Mouse (Mus musculus) heart, postnatal 0 days (tissue): ENCODE data around the gene Bag2. TPM values are rescaled to one million over a fixed set of nuclear protein-coding genes. Genes with fewer than 3 reads are reported as not detected.

Source experiments
- ATAC-seq: fragments of 200-750 bp; cut with Nextera tagmentation; 2 replicates; pipeline ENCODE4 v1.8.0; 2017; ENCODE audit warnings: low read depth, moderate number of reproducible peaks, moderate library complexity; ENCODE audit not compliant: insufficient read depth
- DNase-seq: peaks from one replicate; pipeline ENCODE4 v3.0.0-alpha.2; 2016; ENCODE audit warnings: low spot score
- H3K27ac ChIP-seq: fragments of 300-500 bp; sonication (generic); 2 replicates; pipeline ENCODE4 v1.5.1; 2014; ENCODE audit warnings: low read depth, mild to moderate bottlenecking
- H3K27me3 ChIP-seq: fragments of 300-500 bp; sonication (generic); 2 replicates; pipeline ENCODE4 v1.6.1; 2014; ENCODE audit warnings: low read length, mixed read lengths; ENCODE audit not compliant: control insufficient read depth, insufficient read depth
- H3K36me3 ChIP-seq: fragments of 300-500 bp; sonication (generic); replicated peaks from 2 replicates; pipeline ENCODE4 v1.6.1; 2014; ENCODE audit warnings: low read length, mixed read lengths; ENCODE audit not compliant: control insufficient read depth, insufficient read depth
- H3K4me1 ChIP-seq: fragments of 300-500 bp; sonication (generic); 2 replicates; pipeline ENCODE4 v1.6.1; 2014; ENCODE audit warnings: antibody characterized with exemption; ENCODE audit not compliant: control insufficient read depth, insufficient read depth
- H3K4me2 ChIP-seq: fragments of 300-500 bp; sonication (generic); 2 replicates; pipeline ENCODE4 v1.6.1; 2014; ENCODE audit warnings: low read depth, mild to moderate bottlenecking, low read length, moderate library complexity
- H3K4me3 ChIP-seq: fragments of 300-500 bp; sonication (generic); 2 replicates; pipeline ENCODE4 v1.5.1; 2014; ENCODE audit warnings: low read depth, low read length
- H3K9ac ChIP-seq: fragments of 300-500 bp; sonication (generic); replicated peaks from 2 replicates; pipeline ENCODE4 v1.6.1; 2014; ENCODE audit warnings: low read depth, low read length, mixed read lengths
- H3K9me3 ChIP-seq: fragments of 300-500 bp; sonication (generic); replicated peaks from 2 replicates; pipeline ENCODE4 v1.6.1; 2016; ENCODE audit warnings: low read length; ENCODE audit not compliant: control insufficient read depth
- CTCF ChIP-seq: IDR thresholded peaks from 2 replicates; pipeline ENCODE4 v1.5.1; 2016; ENCODE audit warnings: antibody characterized with exemption, control low read depth, low read depth
- EP300 ChIP-seq: IDR thresholded peaks from 2 replicates; pipeline ENCODE4 v1.6.1; 2016; ENCODE audit warnings: antibody characterized with exemption, low read depth
- WGBS: fragments of 180-500 bp; shearing (Covaris S2); extraction: QIAGEN DNeasy Blood & Tissue Kit; methylation state at CpG from one replicate; pipeline ENCODE4 v1.1.7; 2014; 5-methylcytosine and 5-hydroxymethylcytosine counted together
- polyA plus RNA-seq: library from polyadenylated mRNA; unstranded; fragments of >200 nt; fragmentation: Nextera tagmentation; extraction: Ambion mirVana; gene quantifications from 2 replicates; pipeline ENCODE4 v1.2.1, GENCODE M21; 2015
- total RNA-seq: library from RNA; depleted of rRNA; stranded (reverse); fragments of >200 nt; gene quantifications from 2 replicates; pipeline ENCODE4 v1.2.3, GENCODE M21; 2014; ENCODE audit warnings: low replicate concordance; rRNA removed

The Bag2 gene
- total and polyA plus RNA-seq, 2 experiments from 2014 or later = 62.5 to 77.9 TPM

GRCm38 (mm10) chr1:33701244-33701643, 56.4 kb downstream of the Bag2 start:
- Histone ChIP-seq H3K9ac (no peak overlapping the region), H3K4me3 (no peak overlapping the region), H3K4me2 (no peak overlapping the region), H3K36me3 (no peaks in the 10 kb centered on the region), H3K9me3 (no peaks in the 10 kb centered on the region), H3K4me1 (no peaks in the 10 kb centered on the region), H3K27ac (no peak overlapping the region), H3K27me3 (no peaks in the 10 kb centered on the region)
- 76% methylated on average over 3 of the region's 3 CpGs for WGBS
- ATAC-seq = no peak
- TF ChIP-seq EP300 (no peak), CTCF (no peak)
- DNase-seq = no peak

- DNase-seq (no peak), ATAC-seq (no peak)
- H3K36me3 ChIP-seq = no peaks in the 10 kb centered on the region
- 61% methylated on average over 2 of the region's 2 CpGs for WGBS
- no peak overlapping the region for H3K9ac ChIP-seq
- H3K4me2 ChIP-seq = no peak overlapping the region
- no peak overlapping the region for H3K27ac ChIP-seq
- no peak overlapping the region for H3K4me3 ChIP-seq
- no peaks in the 10 kb centered on the region for H3K4me1 ChIP-seq
- no peaks in the 10 kb centered on the region for H3K27me3 ChIP-seq
- no peaks in the 10 kb centered on the region for H3K9me3 ChIP-seq
- TF ChIP-seq CTCF = no peak
- no peak for TF ChIP-seq EP300
Measured at GRCm38 (mm10) chr1:33696016-33696415, 61.6 kb downstream of the Bag2 start.

Other genes with a start within 250 kb of the Bag2 start
- 8.9 and 13.9 TPM in 2 replicates for gene Prim2, start 88.0 kb downstream of the Bag2 start, total RNA-seq
- gene Prim2, start 88.0 kb downstream of the Bag2 start, polyA plus RNA-seq = 4.9 and 6.4 TPM in 2 replicates
- gene Rab23, start 37.9 kb downstream of the Bag2 start, total RNA-seq = 1.0 and 1.9 TPM in 2 replicates
- 8.9 and 9.0 TPM in 2 replicates for gene Rab23, start 37.9 kb downstream of the Bag2 start, polyA plus RNA-seq
- 12.1 and 17.0 TPM in 2 replicates for gene Zfp451, start 56.8 kb upstream of the Bag2 start, total RNA-seq
- gene Zfp451, start 56.8 kb upstream of the Bag2 start, polyA plus RNA-seq = 8.1 and 8.4 TPM in 2 replicates
- gene Bend6, start 150.0 kb upstream of the Bag2 start, total RNA-seq = 0.81 and 8.1 TPM in 2 replicates
- 1.9 TPM in 2 replicates for gene Bend6, start 150.0 kb upstream of the Bag2 start, polyA plus RNA-seq
- 104 and 106 TPM in 2 replicates for gene Dst, start 150.4 kb upstream of the Bag2 start, total RNA-seq
- 18.2 and 21.7 TPM in 2 replicates for gene Dst, start 150.4 kb upstream of the Bag2 start, polyA plus RNA-seq